Mouse (Mus musculus): ENCODE measurements at regions not wholly inside any gene's neighbourhood (a gene's known extent, or its start where the extent isn't known, plus 50 kb on each side); places are given as distances from the start of the nearest gene placed in this dataset.

GRCm38 (mm10) chr4:106062651-106063050 is 253.4 kb upstream of the Usp24 start:
- no peak for TF ChIP-seq POLR2A (IDR thresholded peaks at IDR 0.05; ENCODE audit: borderline replicate concordance, low read depth, low read length)
- TF ChIP-seq CTCF (IDR thresholded peaks at IDR 0.05; ENCODE audit: low read depth, low read length), result no peak

Data from bone marrow macrophage, adult 2 months (primary cell).